Mouse (Mus musculus) left cerebral cortex, postnatal 14 days (tissue): ENCODE results near the gene Vmn1r112. TPM values are rescaled to one million over a fixed set of nuclear protein-coding genes. Genes with fewer than 3 reads are reported as not detected.
"Not testable (repeated sequence)": the region's sequence is repeated elsewhere in the genome, so short reads cannot be mapped to it uniquely, and the experiment has no call there.

ENCODE experiments used
- DNase-seq, 2 experiments: peaks; one replicate each; pipeline ENCODE4 v3.0.0; 2021 to 2022; ENCODE audit warnings: low spot score in 2 of 2, mixed read lengths in 1 of 2
- intact Hi-C: fragments of 180-260 bp; cut with DNase I; formaldehyde crosslinking; loops from one replicate; pipeline ENCODE4 v1.15.1; 2025
- long read RNA-seq, 2 experiments: library from polyadenylated mRNA; stranded (forward); transcript quantifications; one replicate each; pipeline ENCODE4 v2.0.0; 2021
- total RNA-seq, 2 experiments: library from RNA; stranded (reverse); gene quantifications; 2 replicates each; pipeline ENCODE4 v1.2.3; 2021

Gene Vmn1r112
- not detected for total RNA-seq
- long read RNA-seq, experiment 1: 0 reads
- long read RNA-seq, experiment 2: 0 reads

GRCm38 (mm10) chr7:20770885-20771284, at the start of gene Vmn1r112:
Gene Vmn1r112, plus strand, starts transcription at chr7:20771185.
- intact Hi-C loops, DNase-seq: not testable (repeated sequence)

DNA sequence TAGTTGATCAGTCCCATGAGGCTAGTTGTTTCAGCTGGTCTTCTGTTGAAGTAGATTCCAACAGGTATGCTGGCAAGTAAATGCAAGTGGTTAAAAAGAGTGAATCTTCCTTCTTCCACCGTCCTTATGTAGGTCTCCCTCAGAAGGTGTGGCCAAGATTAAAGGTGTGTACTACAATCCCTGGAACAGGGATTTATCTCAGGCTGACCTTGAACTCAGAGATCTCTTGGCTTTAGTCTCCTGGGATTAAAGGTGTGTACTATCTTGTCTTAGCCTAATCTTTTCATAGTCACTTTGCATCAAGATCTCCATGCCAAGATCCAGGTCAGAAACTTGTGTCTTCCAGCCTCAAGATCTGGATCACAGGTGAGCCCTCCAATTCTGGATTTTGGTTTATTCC, 40.5 kb upstream of the Vmn1r112 start, which contains the start of gene Gm10668:
TSS of gene Gm10668 (minus strand) at position 101 of the 400 bp plus-strand sequence.
- DNase-seq, intact Hi-C loops: not testable (repeated sequence)

DNA sequence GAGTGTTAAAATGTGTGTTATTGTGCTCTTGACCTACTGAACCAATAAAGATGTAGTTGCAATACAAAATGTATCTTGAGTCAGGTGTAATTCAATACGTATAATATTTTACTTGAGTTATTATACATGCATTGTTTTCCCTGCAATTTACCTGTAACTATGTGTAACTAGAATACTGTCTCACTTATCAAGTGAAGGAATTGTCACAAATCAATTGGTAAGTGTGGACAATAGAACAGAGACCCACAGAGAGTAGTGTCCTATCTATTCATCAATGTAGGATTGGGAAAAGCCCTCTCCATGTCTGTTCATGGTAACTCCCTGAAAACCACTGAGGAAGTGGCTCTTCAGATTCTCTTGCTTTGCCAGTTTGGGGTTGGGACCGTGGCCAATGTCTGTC, 16.0 kb downstream of the Vmn1r112 start, which contains the start of gene Vmn1r113:
TSS of gene Vmn1r113 (plus strand) at position 301 of the 400 bp plus-strand sequence.
- intact Hi-C loops, DNase-seq: not testable (repeated sequence)

- intact Hi-C loops: not testable (repeated sequence)
These were observed 41.1 kb downstream of the Vmn1r112 start, which contains the start of gene Vmn1r114 for GRCm38 (mm10) chr7:20812086-20812485. Gene Vmn1r114, minus strand, starts transcription at chr7:20812186.

More at GRCm38 (mm10) chr7:20812086-20812485, 41.1 kb downstream of the Vmn1r112 start, which contains the start of gene Vmn1r114:
- DNase-seq: not testable (repeated sequence)

Other genes with a start within 250 kb of the Vmn1r112 start
- not detected for gene Vmn1r104, start 237.3 kb upstream of the Vmn1r112 start, total RNA-seq
- gene Gm5726, start 225.4 kb upstream of the Vmn1r112 start, total RNA-seq: not detected
- gene Gm4141, start 194.9 kb upstream of the Vmn1r112 start, total RNA-seq: not detected
- not detected for gene Gm4513, start 172.2 kb upstream of the Vmn1r112 start, total RNA-seq
- not detected for gene Vmn1r107, start 102.3 kb upstream of the Vmn1r112 start, total RNA-seq
- gene Vmn1r111, start 68.0 kb upstream of the Vmn1r112 start, total RNA-seq: not detected
- gene Gm10668, start 40.6 kb upstream of the Vmn1r112 start, total RNA-seq: not detected
- not detected for gene Vmn1r113, start 16.1 kb downstream of the Vmn1r112 start, total RNA-seq
- gene Vmn1r114, start 41.0 kb downstream of the Vmn1r112 start, total RNA-seq: not detected
- gene Vmn1r115, start 73.8 kb downstream of the Vmn1r112 start, total RNA-seq: not detected
- gene Vmn1r116, start 101.1 kb downstream of the Vmn1r112 start, total RNA-seq: not detected
- not detected for gene Vmn1r117, start 112.9 kb downstream of the Vmn1r112 start, total RNA-seq
- not detected for gene Vmn1r118, start 141.2 kb downstream of the Vmn1r112 start, total RNA-seq
- gene Vmn1r119, start 241.3 kb downstream of the Vmn1r112 start, total RNA-seq: not detected